Mouse (Mus musculus) liver, embryonic 12.5 days (tissue): ENCODE measurements around the gene Olfr1229. TPM values are rescaled to one million over a fixed set of nuclear protein-coding genes. Genes with fewer than 3 reads are reported as not detected.

Experiments
- ATAC-seq: fragments of 200-750 bp; cut with Nextera tagmentation; 2 replicates; pipeline ENCODE4 v1.8.0; 2017; ENCODE audit warnings: moderate number of reproducible peaks, mild to moderate bottlenecking, moderate library complexity
- H3K27ac ChIP-seq: fragments of 300-500 bp; sonication (generic); 2 replicates; pipeline ENCODE4 v1.5.1; 2016; ENCODE audit warnings: mild to moderate bottlenecking
- H3K27me3 ChIP-seq: fragments of 300-500 bp; sonication (generic); replicated peaks from 2 replicates; pipeline ENCODE4 v1.6.1; 2016; ENCODE audit warnings: mild to moderate bottlenecking, moderate library complexity
- H3K36me3 ChIP-seq: fragments of 300-500 bp; sonication (generic); 2 replicates; pipeline ENCODE4 v1.6.1; 2016; ENCODE audit warnings: mild to moderate bottlenecking, moderate library complexity
- H3K4me1 ChIP-seq: fragments of 300-500 bp; sonication (generic); 2 replicates; pipeline ENCODE4 v1.6.1; 2016
- H3K4me2 ChIP-seq: fragments of 300-500 bp; sonication (generic); 2 replicates; pipeline ENCODE4 v1.6.1; 2016; ENCODE audit warnings: mild to moderate bottlenecking, moderate library complexity
- H3K4me3 ChIP-seq: fragments of 300-500 bp; sonication (generic); 2 replicates; pipeline ENCODE4 v1.5.1; 2016; ENCODE audit warnings: mild to moderate bottlenecking, moderate library complexity
- H3K9ac ChIP-seq: fragments of 300-500 bp; sonication (generic); 2 replicates; pipeline ENCODE4 v1.6.1; 2016; ENCODE audit warnings: mild to moderate bottlenecking, moderate library complexity
- H3K9me3 ChIP-seq: fragments of 300-500 bp; sonication (generic); replicated peaks from 2 replicates; pipeline ENCODE4 v1.6.1; 2016; ENCODE audit warnings: mild to moderate bottlenecking, moderate library complexity
- WGBS: fragments of 180-500 bp; shearing (Covaris S2); methylation state at CpG from one replicate; pipeline ENCODE4 v1.1.7; 2016; ENCODE audit not compliant: insufficient replicate concordance; 5-methylcytosine and 5-hydroxymethylcytosine counted together
- polyA plus RNA-seq: library from polyadenylated mRNA; unstranded; fragments of >200 nt; fragmentation: Nextera tagmentation; extraction: Ambion mirVana; gene quantifications from 2 replicates; pipeline ENCODE4 v1.2.1, GENCODE M21; 2016

Olfr1229 gene
- not detected in 2 replicates for polyA plus RNA-seq

- Histone ChIP-seq H3K4me2 (no peak within 1 kb of the TSS), H3K4me3 (no peak within 1 kb of the TSS), H3K27ac (no peak within 1 kb of the TSS), H3K27me3 (no peaks in the 10 kb centered on the region), H3K4me1 (no peaks in the 10 kb centered on the region), H3K9ac (no peak within 1 kb of the TSS), H3K9me3 (no peaks in the 10 kb centered on the region), H3K36me3 (no peaks in the 10 kb centered on the region)
- 55% methylated on average over 2 of the region's 2 CpGs for WGBS
- no peak for ATAC-seq
Measured at GRCm38 (mm10) chr2:89287914-89288313, at the start of gene Olfr1229. Olfr1229 (minus strand) TSS chr2:89288014.

DNA sequence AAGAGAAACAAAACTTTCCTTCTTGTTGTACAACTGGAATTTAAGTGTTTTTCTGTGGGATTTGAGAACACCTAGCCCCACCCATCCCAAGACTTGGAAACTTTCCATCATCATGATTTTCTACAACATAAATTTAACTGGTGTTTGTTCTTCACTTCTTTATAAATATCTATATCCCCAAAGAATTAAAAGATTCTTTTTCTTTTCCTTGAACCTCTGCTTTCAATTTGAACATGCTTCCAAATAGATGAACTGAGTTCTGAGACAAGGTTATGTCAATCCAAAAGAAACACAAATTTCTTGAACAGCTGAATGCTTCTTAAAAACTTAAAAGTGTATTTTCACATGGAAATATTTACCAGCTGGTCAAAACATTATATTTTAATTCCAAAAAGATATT, 41.8 kb upstream of the Olfr1229 start, which contains the start of gene Olfr1232:
Gene Olfr1232, minus strand, starts transcription at position 101 of the 400 bp plus-strand sequence.
- no peaks in the 10 kb centered on the region for H3K36me3 ChIP-seq

DNA sequence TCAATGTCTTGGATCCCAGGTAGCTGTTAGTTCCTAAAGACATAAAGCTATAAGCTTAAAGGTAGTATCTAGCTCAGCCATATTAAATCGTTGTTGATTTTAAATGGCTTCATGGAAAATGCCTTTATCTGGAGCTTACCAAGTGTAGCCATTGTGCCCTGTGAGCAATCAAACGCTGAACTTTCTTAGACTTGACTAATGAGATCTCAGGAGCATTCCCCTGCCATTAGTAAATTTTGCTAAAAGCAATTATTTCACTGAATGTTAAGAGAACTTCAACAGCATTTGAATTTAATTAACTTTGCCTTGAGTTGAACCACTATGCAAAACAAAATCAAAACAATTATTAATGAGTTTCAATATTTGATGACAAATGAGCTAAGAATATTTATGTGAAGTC, 19.2 kb upstream of the Olfr1229 start, which contains the start of gene Olfr1231:
Gene Olfr1231, minus strand, starts transcription at position 101 of the 400 bp plus-strand sequence.
- H3K9ac ChIP-seq = no peak within 1 kb of the TSS
- no peak within 1 kb of the TSS for H3K4me3 ChIP-seq
- 69% methylated on average over 2 of the region's 2 CpGs for WGBS
- no peaks in the 10 kb centered on the region for H3K36me3 ChIP-seq
- no peak for ATAC-seq
- H3K9me3 ChIP-seq = no peaks in the 10 kb centered on the region
- H3K27me3 ChIP-seq = no peaks in the 10 kb centered on the region
- H3K4me2 ChIP-seq = no peak within 1 kb of the TSS
- no peaks in the 10 kb centered on the region for H3K4me1 ChIP-seq
- no peak within 1 kb of the TSS for H3K27ac ChIP-seq

More for the DNA sequence above, 41.8 kb upstream of the Olfr1229 start, which contains the start of gene Olfr1232:
- Histone ChIP-seq H3K27ac (no peak within 1 kb of the TSS), H3K4me1 (no peaks in the 10 kb centered on the region), H3K9ac (no peak within 1 kb of the TSS), H3K9me3 (no peaks in the 10 kb centered on the region), H3K4me3 (no peak within 1 kb of the TSS), H3K4me2 (no peak within 1 kb of the TSS), H3K27me3 (no peaks in the 10 kb centered on the region)
- no peak for ATAC-seq

DNA sequence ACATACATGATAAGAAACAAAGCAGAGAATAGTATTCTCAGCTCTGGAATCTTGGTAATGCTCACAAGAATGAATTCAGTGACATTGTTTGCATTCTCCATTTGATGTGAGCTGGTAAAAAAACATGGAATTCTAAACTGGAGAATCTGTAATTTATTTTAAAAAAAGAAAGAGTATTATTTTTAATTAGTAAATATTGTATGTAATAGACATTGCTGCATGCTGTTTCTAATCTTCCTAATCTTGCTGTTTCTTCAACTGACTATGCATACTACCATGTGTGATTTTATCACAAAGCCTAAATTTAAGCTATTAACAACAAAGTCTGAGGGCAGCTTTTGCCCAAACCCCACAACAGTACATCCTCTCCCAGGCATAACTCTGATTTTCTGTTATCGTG, 9.4 kb upstream of the Olfr1229 start, which contains the start of gene Olfr1230:
Gene Olfr1230, minus strand, starts transcription at position 101 of the 400 bp plus-strand sequence.
- Histone ChIP-seq H3K4me3 (no peak within 1 kb of the TSS), H3K27ac (no peak within 1 kb of the TSS), H3K9ac (no peak within 1 kb of the TSS), H3K36me3 (no peaks in the 10 kb centered on the region), H3K4me1 (no peaks in the 10 kb centered on the region), H3K4me2 (no peak within 1 kb of the TSS), H3K9me3 (no peaks in the 10 kb centered on the region), H3K27me3 (no peaks in the 10 kb centered on the region)
- ATAC-seq = no peak
- 54% methylated on average over 1 of the region's 1 CpGs for WGBS

GRCm38 (mm10) chr2:89253962-89254361, 33.9 kb downstream of the Olfr1229 start, which contains the start of gene Olfr1228:
Olfr1228 (minus strand) TSS chr2:89254062.
- Histone ChIP-seq H3K4me3 (no peak within 1 kb of the TSS), H3K27ac (no peak within 1 kb of the TSS), H3K9me3 (no peaks in the 10 kb centered on the region), H3K9ac (no peak within 1 kb of the TSS), H3K4me2 (no peak within 1 kb of the TSS), H3K36me3 (no peaks in the 10 kb centered on the region), H3K4me1 (no peaks in the 10 kb centered on the region), H3K27me3 (no peaks in the 10 kb centered on the region)
- ATAC-seq = no peak

Other genes with a start within 250 kb of the Olfr1229 start
- not detected in 2 replicates for gene Olfr1218, start 226.8 kb downstream of the Olfr1229 start, polyA plus RNA-seq
- gene Olfr1219, start 204.5 kb downstream of the Olfr1229 start, polyA plus RNA-seq = not detected in 2 replicates
- not detected in 2 replicates for gene Olfr1220, start 181.2 kb downstream of the Olfr1229 start, polyA plus RNA-seq
- not detected in 2 replicates for gene Olfr1221, start 170.7 kb downstream of the Olfr1229 start, polyA plus RNA-seq
- gene Olfr1222, start 155.0 kb downstream of the Olfr1229 start, polyA plus RNA-seq = not detected in 2 replicates
- not detected in 2 replicates for gene Olfr1223, start 136.5 kb downstream of the Olfr1229 start, polyA plus RNA-seq
- not detected in 2 replicates for gene Olfr1224-ps1, start 123.9 kb downstream of the Olfr1229 start, polyA plus RNA-seq
- gene Olfr1225, start 113.3 kb downstream of the Olfr1229 start, polyA plus RNA-seq = not detected in 2 replicates
- gene Olfr1226, start 88.0 kb downstream of the Olfr1229 start, polyA plus RNA-seq = not detected in 2 replicates
- gene Olfr1228, start 34.0 kb downstream of the Olfr1229 start, polyA plus RNA-seq = not detected in 2 replicates
- not detected in 2 replicates for gene Olfr1230, start 9.3 kb upstream of the Olfr1229 start, polyA plus RNA-seq
- not detected in 2 replicates for gene Olfr1231, start 19.1 kb upstream of the Olfr1229 start, polyA plus RNA-seq
- gene Olfr1232, start 41.7 kb upstream of the Olfr1229 start, polyA plus RNA-seq = not detected in 2 replicates
- gene Olfr1233, start 54.4 kb upstream of the Olfr1229 start, polyA plus RNA-seq = not detected in 2 replicates
- gene Olfr1234, start 76.9 kb upstream of the Olfr1229 start, polyA plus RNA-seq = not detected in 2 replicates
- gene Olfr1238, start 121.7 kb upstream of the Olfr1229 start, polyA plus RNA-seq = not detected in 2 replicates
- not detected in 2 replicates for gene Olfr1239, start 132.4 kb upstream of the Olfr1229 start, polyA plus RNA-seq
- not detected in 2 replicates for gene Olfr1240, start 155.0 kb upstream of the Olfr1229 start, polyA plus RNA-seq
- not detected in 2 replicates for gene Olfr1241, start 199.1 kb upstream of the Olfr1229 start, polyA plus RNA-seq
- not detected in 2 replicates for gene Olfr1242, start 210.3 kb upstream of the Olfr1229 start, polyA plus RNA-seq
- not detected in 2 replicates for gene Olfr1243, start 243.5 kb upstream of the Olfr1229 start, polyA plus RNA-seq